Mouse (Mus musculus) bone marrow, adult 2 months (tissue): ENCODE measurements at regions not wholly inside any gene's neighbourhood (a gene's known extent, or its start where the extent isn't known, plus 50 kb on each side); places are given as distances from the start of the nearest gene placed in this dataset.

Experiments used
- CTCF ChIP-seq: fragments of 200-500 bp; IDR thresholded peaks from 2 replicates; pipeline ENCODE4 v1.5.1; 2011; ENCODE audit warnings: low read length, control low read depth; ENCODE audit not compliant: control insufficient read depth, insufficient read depth
- POLR2A ChIP-seq: fragments of 200-500 bp; IDR thresholded peaks from 2 replicates; pipeline ENCODE4 v1.6.1; 2011; ENCODE audit warnings: low read depth, mild to moderate bottlenecking, control low read depth, low read length, borderline replicate concordance; ENCODE audit not compliant: control insufficient read depth

DNA sequence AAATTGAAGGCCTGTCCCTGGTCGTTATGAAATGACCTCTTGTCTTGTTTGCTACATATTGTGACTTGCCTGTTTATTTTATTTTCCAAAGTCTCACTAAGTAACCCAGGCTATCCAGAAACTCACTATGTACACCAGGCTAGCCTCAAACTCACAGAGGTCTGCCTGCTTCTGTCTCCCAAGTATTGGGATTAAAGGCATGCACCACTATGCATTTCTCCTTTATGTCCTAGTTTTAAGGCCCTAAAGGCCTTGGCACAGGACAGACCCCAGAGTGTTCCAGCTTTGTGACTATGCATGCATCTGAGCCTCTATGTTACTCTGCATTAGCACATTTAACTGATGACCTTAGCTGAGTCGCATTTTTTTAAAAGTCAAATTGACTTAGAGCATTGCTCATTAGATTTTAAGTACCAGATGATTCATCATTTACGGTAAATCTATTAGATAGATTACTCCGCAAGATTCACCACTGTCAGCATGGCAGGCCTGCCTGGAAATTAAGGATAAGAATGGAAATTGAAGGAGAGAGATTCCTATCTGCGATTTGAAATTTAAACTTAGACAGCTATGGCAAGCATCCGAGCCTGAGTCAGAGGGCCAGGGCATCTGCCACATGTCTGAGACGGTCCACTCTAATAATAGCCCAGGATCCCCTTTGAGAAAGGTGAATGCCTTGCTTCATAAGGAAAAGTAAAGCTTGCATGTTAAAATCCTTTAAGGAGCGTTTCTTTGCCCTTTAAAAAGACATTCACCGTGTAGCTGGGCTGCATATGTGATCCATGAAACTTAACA, 78.0 kb upstream of the Otud4 start:
- no peak for TF ChIP-seq POLR2A
- no peak for TF ChIP-seq CTCF
